Mouse (Mus musculus) monocyte, adult 5-6 weeks (primary cell): ENCODE data around the gene Myl12a. TPM values are rescaled to one million over a fixed set of nuclear protein-coding genes. Genes with fewer than 3 reads are reported as not detected.

Source experiments
- ATAC-seq: fragments of 153-309, 156-312 bp; replicated peaks from 2 replicates; pipeline ENCODE4 v1.8.0; 2017; ENCODE audit warnings: mild to moderate bottlenecking; ENCODE audit not compliant: low TSS enrichment, insufficient number of reproducible peaks, severe bottlenecking, poor library complexity, low FRiP score
- total RNA-seq: library from RNA; stranded (forward); fragments of 200-1000, 200-491, 200-594 nt; gene quantifications from 3 replicates; pipeline ENCODE4 v1.2.3, GENCODE M21; 2017

Myl12a gene
- total RNA-seq, 1 experiment from 2014 or later = 295 TPM

DNA sequence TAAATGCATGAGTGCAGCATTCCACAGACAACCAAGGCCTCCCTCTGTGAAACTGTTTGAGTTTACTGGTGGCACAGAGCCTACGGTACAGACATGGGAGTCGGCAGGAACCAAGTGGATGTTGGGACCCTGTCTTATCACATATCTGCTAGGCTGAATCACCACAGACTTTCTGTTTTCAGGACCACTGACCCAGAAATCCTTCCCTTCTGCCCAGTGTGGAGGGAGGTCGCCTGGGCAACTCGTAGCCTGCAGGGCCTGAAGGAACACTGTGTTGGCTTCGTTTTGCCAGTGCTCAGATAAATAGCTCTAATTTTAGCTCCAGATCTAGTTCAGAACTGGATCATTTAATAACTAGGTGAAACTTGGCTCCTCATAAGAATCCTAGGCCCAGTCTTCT is 12.2 kb upstream of the Myl12a start:
- no peak for ATAC-seq

DNA sequence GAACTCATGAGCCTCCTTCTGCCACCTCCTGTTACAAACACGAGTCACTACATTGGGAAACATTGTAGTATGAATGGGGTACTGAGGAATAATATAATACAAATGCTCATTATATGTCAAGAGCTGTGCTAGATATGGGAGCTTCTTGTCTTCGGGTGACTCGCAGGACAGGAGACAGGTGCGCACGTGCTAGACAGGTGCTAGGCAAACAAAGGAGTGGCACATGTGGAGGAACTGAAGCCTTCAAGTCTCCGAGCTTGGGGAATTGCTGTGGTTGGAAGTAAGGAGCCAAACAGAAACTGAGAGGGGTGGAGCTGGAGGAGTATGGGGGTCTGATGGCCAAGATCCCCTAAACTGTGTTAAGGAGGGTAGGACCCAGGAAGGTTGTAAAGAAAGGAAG is 10.4 kb upstream of the Myl12a start:
- ATAC-seq = no peak

DNA sequence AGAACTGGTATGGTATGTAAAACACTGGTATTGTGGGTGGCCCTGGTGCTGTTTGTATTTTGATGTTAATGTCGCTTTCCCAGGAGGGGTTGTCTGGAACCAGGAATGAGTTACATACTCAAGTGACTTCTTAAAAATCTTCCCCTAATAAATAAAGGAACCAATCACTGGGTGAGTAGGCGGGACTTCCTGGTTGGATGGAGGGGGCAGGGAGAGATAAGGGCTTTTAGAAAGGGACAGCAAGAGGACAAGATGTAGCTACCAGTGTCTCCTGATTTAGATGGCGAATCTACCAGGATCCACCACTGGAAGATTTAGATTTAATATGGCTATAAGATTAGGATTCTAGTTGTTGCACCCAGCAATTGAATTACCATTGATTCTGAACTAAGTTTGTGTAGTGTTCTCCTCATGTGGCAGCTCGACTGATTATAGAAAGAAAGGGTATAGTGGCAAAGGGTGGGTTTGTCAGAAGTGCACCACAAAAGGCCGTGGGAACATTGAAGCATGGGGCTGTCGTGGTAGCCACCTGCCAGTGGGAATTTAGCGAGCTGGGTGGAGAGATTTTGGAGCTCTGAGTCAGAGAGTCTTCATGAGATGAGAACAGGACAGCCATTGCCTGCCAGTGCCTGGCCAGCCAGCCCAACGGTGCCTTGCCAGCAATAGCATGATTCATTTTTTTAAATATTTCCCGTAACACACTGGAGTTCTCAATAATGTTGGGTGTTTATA is 9.4 kb upstream of the Myl12a start:
- ATAC-seq = no peak

DNA sequence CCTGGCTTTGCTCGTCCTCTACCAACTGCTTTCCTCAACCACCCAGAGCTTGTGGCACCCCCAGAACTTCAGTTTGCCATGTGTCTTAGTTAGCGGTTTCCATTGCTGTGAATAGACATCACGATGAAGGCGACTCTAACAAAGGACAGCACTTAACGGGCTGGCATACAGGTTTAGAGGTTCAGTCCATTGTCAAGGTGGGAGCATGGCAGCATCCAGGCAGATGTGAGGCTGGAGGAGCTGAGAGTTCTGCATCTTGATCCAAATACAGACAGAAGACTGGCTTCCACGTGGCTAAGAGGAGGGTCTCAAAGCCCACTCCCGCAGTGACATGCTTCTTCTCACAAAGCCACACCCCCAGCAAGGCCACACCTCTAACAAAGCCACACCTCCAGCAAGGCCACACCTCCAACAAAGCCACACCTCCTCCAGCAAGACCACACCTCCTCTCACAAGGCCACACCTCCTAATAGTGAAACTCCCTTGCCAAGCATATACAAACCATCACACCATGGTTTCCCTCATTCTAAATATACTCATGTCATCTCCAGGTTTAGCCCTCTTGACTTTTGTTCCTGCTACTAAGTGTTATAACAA is 8.1 kb upstream of the Myl12a start:
- ATAC-seq = peak; percentile 49; the same call in 1 of the 2 replicates

DNA sequence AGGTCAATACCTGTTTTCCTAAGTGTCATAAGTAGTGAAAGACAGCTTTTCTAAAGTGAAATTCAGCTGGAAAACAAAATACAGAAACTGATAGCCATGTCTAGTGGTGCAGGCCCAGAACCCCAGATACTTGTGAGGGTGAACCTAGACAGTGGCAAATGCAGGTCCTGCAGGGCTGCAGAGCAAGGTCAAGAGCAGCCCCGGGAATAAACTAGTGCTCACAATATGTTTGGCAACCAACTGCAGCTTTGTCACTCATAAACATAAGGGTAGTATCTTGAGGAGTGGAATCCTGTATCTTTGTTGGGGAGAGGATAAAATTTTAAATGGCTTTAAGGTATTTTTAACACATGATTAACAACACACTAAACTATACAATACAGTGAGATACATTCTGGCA is 7.1 kb upstream of the Myl12a start:
- ATAC-seq = no peak

DNA sequence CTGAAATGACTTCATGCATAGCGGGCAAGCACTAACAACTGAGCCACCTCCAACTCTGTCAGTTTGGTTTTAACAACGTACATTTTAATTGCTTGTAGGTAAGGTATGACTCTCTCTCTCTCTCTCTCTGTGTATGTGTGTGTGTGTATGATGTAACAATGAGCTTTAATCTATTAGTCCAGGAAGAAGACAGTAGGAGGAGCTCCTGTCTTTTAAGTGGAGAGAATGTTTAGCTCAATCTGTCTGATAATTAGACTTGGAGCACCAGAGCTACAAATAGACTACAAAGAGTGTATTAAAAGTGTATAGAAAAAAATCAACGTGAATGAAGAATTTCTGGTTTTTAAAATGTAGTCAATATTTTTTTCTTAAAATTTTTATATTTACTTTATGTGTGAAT is 6.0 kb upstream of the Myl12a start:
- no peak for ATAC-seq

DNA sequence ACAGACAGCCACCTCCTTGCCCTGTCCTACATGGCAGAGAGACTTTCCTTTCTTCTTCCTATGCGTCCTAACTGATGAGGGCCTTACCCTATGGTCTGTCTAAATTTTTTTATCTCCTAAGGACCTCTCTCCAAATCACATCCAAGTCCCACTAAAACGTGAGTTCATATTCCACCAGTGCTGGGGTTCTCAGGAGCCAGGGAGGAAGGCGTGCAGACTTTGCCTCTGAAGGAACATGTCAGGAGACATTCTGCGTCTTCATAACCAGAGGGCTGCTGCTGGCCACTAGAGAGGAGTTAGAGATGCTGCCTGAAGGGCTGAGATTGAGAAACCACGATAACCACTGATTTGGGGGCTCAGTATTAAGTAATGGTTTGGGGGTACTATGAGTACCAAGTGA is 4.3 kb upstream of the Myl12a start:
- no peak for ATAC-seq

GRCm38 (mm10) chr17:71004186-71004960 is 1.7 kb upstream of the Myl12a start:
- ATAC-seq = peak; percentile 73

GRCm38 (mm10) chr17:71003721-71004120 is 1.0 kb upstream of the Myl12a start:
- ATAC-seq = no peak

- no peak for ATAC-seq
Measured at GRCm38 (mm10) chr17:71003112-71003511, 434 bp upstream of the Myl12a start.

DNA sequence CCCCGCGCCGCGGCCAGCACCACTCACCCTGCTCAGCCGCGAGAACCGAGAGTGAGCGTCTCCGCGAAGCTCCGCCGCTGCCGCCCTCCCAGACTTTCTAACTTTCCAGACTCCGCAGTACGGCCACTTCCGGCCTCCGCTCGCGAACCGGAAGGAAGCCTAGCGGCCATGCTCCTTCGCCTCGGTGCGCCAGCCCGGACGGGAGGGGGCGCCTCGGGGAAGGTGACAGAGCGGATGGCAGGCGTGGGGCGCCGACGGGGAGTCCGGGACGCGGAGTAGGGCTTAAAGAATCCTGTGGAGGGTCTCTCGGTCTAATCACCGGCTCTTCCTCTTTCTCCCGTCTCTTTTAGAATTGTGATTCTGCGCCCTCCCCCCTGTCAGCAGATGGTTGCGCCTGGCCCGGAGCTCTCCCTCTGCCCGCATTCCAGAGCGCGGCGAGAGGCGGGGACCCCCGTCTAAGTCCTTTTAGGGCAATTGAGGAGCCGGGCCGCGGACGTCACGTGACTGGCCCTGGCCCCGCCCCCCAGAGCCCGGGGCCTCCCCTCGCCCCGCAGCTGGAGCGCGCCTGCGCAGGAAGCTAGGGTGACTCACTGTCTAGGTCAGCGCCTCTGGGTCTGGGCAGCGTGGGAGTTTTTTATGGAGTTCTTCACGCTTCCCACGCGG is 466 bp downstream of the Myl12a start, which contains the start of gene Myom1:
Gene Myom1, plus strand, starts transcription at position 553 of the 663 bp plus-strand sequence.
- ATAC-seq = peak; percentile 76

DNA sequence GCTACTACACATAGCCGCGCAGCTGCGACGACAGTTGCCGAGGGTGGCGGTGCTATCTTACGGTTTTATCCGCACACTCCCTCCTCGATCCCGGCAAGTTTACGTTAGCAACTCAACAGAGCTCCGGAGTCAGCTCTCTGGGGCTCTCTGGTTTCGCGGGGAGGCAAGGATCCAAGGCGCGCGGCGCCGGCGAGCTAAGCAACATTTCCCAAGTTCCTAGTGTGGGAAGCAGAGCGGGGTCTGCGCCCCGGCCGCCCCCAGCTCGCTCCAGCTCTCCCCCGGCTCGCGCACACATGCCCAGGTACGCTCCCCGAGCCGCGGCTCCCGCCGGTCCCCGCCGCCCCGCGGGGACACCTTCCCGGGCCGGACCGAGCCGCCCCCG is 988 bp downstream of the Myl12a start:
- no peak for ATAC-seq

DNA sequence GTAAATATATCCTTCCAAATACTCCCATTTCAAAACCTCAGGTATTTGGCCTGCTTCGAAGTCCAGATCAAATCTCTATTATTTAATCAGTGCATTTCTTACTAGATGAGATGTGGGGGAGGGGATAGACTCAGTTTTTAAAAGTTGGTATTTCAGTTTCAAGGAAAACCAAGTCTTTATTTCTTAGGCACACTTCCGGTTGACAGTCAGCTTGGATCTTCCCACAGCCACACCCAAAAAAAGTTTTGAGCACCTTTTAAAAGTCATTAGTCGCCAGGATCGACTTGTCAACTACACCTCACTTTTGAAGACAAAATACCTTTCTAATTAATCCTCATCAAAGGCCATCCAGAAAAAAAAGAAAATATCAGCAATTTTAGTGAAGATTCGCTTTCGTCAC is 1.6 kb downstream of the Myl12a start:
- no peak for ATAC-seq

GRCm38 (mm10) chr17:71000255-71000654 is 2.4 kb downstream of the Myl12a start:
- no peak for ATAC-seq

- no peak for ATAC-seq
Measured at GRCm38 (mm10) chr17:70999187-70999586, 3.5 kb downstream of the Myl12a start.

DNA sequence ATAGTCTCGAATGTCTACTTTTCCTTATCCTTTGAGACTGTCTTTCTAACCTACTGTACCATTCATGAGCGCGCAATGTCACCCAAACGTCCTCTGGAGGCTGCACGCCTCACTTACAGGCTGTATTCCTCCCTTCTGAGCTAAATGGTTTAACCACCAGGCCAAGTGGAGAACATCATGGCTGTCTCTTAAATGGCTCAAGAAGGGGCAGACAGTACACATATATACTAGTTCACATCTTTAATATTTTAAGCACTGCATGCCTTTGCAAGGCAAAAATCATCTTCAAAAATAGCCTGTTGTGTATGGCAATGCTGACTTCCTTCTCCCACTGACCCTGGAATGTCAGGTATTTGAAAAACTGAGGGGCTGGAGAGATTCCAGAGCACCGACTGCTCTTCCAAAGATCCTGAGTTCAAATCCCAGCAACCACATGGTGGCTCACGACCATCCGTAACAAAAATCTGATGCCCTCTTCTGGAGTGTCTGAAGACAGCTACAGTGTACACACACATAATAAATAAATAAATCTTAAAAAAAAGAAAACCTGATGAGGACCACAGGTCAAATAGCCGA is 4.2 kb downstream of the Myl12a start:
- no peak for ATAC-seq

DNA sequence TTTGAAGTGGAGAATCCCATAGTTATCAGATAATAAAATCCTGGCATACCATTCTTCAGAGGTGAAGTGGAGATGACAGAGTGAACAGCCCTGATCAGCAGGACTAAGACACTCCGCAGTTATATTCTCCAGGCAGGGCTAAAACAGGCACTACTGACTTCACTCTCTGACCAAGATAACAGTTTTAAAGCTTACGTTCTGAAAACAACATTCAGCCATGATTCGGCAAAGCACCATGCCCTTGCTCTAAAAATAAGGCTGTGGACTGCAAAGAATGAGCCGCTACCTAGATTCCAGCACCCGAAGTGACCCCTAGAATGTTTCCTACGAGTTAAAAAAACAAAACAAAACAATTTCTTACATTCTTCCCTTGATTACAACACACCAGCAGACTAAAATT is 4.8 kb downstream of the Myl12a start:
- ATAC-seq = no peak

- no peak for ATAC-seq
Measured at GRCm38 (mm10) chr17:70995551-70995950, 7.1 kb downstream of the Myl12a start.

GRCm38 (mm10) chr17:70994671-70995070 is 8.0 kb downstream of the Myl12a start:
- no peak for ATAC-seq
